Mouse (Mus musculus) embryonic facial prominence, embryonic 14.5 days (tissue): ENCODE data around the gene Zfp62. TPM values are rescaled to one million over a fixed set of nuclear protein-coding genes. Genes with fewer than 3 reads are reported as not detected.
"Not testable (repeated sequence)": the region's sequence is repeated elsewhere in the genome, so short reads cannot be mapped to it uniquely, and the experiment has no call there.

Experiments used
- ATAC-seq: fragments of 200-750 bp; cut with Nextera tagmentation; 2 replicates; pipeline ENCODE4 v1.8.0; 2017; ENCODE audit warnings: low read depth, moderate number of reproducible peaks, moderate TSS enrichment
- DNase-seq: peaks from one replicate; pipeline ENCODE4 v3.0.0-alpha.2; 2015; ENCODE audit warnings: low spot score
- H3K27ac ChIP-seq: fragments of 300-500 bp; sonication (generic); replicated peaks from 2 replicates; pipeline ENCODE4 v1.5.1; 2014; ENCODE audit warnings: low read depth, mild to moderate bottlenecking, low read length, moderate library complexity
- H3K27me3 ChIP-seq: fragments of 300-500 bp; sonication (generic); replicated peaks from 2 replicates; pipeline ENCODE4 v1.6.1; 2014; ENCODE audit warnings: low read length; ENCODE audit not compliant: control insufficient read depth, insufficient read depth
- H3K36me3 ChIP-seq: fragments of 300-500 bp; sonication (generic); 2 replicates; pipeline ENCODE4 v1.6.1; 2014; ENCODE audit warnings: low read length, mixed read lengths; ENCODE audit not compliant: control insufficient read depth, insufficient read depth
- H3K4me1 ChIP-seq: fragments of 300-500 bp; sonication (generic); 2 replicates; pipeline ENCODE4 v1.6.1; 2014; ENCODE audit warnings: antibody characterized with exemption, low read length; ENCODE audit not compliant: control insufficient read depth, insufficient read depth
- H3K4me2 ChIP-seq: fragments of 300-500 bp; sonication (generic); 2 replicates; pipeline ENCODE4 v1.6.1; 2014; ENCODE audit warnings: low read depth, mild to moderate bottlenecking, low read length, moderate library complexity, mixed read lengths
- H3K4me3 ChIP-seq: fragments of 300-500 bp; sonication (generic); 2 replicates; pipeline ENCODE4 v1.5.1; 2014; ENCODE audit warnings: low read depth, mild to moderate bottlenecking, low read length
- H3K9ac ChIP-seq: fragments of 300-500 bp; sonication (generic); 2 replicates; pipeline ENCODE4 v1.6.1; 2014; ENCODE audit warnings: low read depth, mild to moderate bottlenecking, low read length, moderate library complexity, mixed read lengths
- H3K9me3 ChIP-seq: fragments of 300-500 bp; sonication (generic); 2 replicates; pipeline ENCODE4 v1.6.1; 2016; ENCODE audit warnings: low read length; ENCODE audit not compliant: control insufficient read depth
- WGBS: fragments of 180-500 bp; shearing (Covaris S2); extraction: QIAGEN DNeasy Blood & Tissue Kit; methylation state at CpG from one replicate; pipeline ENCODE4 v1.1.7; 2014; 5-methylcytosine and 5-hydroxymethylcytosine counted together
- polyA plus RNA-seq: library from polyadenylated mRNA; unstranded; fragments of >200 nt; fragmentation: Nextera tagmentation; extraction: Ambion mirVana; gene quantifications from 2 replicates; pipeline ENCODE4 v1.2.1, GENCODE M21; 2014

Zfp62 gene
- polyA plus RNA-seq, 1 experiment from 2014 or later: 40.4 TPM

- no peak for DNase-seq
- no peak overlapping the region for H3K27ac ChIP-seq
- WGBS: 59% methylated on average over 1 of the region's 1 CpGs
- H3K4me1 ChIP-seq: no peaks in the 10 kb centered on the region
- H3K9me3 ChIP-seq: no peaks in the 10 kb centered on the region
- no peak overlapping the region for H3K4me2 ChIP-seq
- H3K36me3 ChIP-seq: no peaks in the 10 kb centered on the region
- no peaks in the 10 kb centered on the region for H3K27me3 ChIP-seq
- no peak overlapping the region for H3K9ac ChIP-seq
- no peak for ATAC-seq
- H3K4me3 ChIP-seq: no peak overlapping the region
Observed at GRCm38 (mm10) chr11:49183172-49183571, 19.9 kb upstream of the Zfp62 start.

GRCm38 (mm10) chr11:49186452-49186851, 16.6 kb upstream of the Zfp62 start:
- Histone ChIP-seq H3K36me3 (no peaks in the 10 kb centered on the region), H3K4me2 (no peak overlapping the region), H3K9me3 (no peaks in the 10 kb centered on the region), H3K27ac (no peak overlapping the region), H3K4me3 (no peak overlapping the region), H3K4me1 (no peaks in the 10 kb centered on the region), H3K27me3 (no peaks in the 10 kb centered on the region), H3K9ac (no peak overlapping the region)
- ATAC-seq: no peak
- 78% methylated on average over 6 of the region's 6 CpGs for WGBS
- no peak for DNase-seq

- Histone ChIP-seq H3K27me3 (no peaks in the 10 kb centered on the region), H3K9ac (no peak within 1 kb of the TSS), H3K4me2 (no peak within 1 kb of the TSS), H3K36me3 (no peaks in the 10 kb centered on the region), H3K4me1 (no peaks in the 10 kb centered on the region), H3K27ac (no peak within 1 kb of the TSS), H3K4me3 (no peak within 1 kb of the TSS), H3K9me3 (no peaks in the 10 kb centered on the region)
- no peak for DNase-seq
- ATAC-seq: no peak
- WGBS: 70% methylated on average over 8 of the region's 8 CpGs
Observed at GRCm38 (mm10) chr11:49186955-49187488, 16.1 kb upstream of the Zfp62 start, which contains the start of gene Btnl9. Gene Btnl9, minus strand, starts transcription at chr11:49187159.

- Histone ChIP-seq H3K9ac (no peak overlapping the region), H3K36me3 (no peaks in the 10 kb centered on the region), H3K4me3 (no peak overlapping the region), H3K27me3 (no peaks in the 10 kb centered on the region), H3K4me1 (no peaks in the 10 kb centered on the region), H3K27ac (no peak overlapping the region), H3K4me2 (no peak overlapping the region), H3K9me3 (no peaks in the 10 kb centered on the region)
- 79% methylated on average over 10 of the region's 10 CpGs for WGBS
- ATAC-seq: no peak
- no peak for DNase-seq
Observed at GRCm38 (mm10) chr11:49187701-49188100, 15.4 kb upstream of the Zfp62 start.

- no peaks in the 10 kb centered on the region for H3K27me3 ChIP-seq
- no peaks in the 10 kb centered on the region for H3K36me3 ChIP-seq
- no peak for ATAC-seq
- H3K4me1 ChIP-seq: no peaks in the 10 kb centered on the region
- no peak overlapping the region for H3K9ac ChIP-seq
- H3K27ac ChIP-seq: no peak overlapping the region
- WGBS: 3% methylated on average over 7 of the region's 7 CpGs
- H3K4me3 ChIP-seq: no peak overlapping the region
- H3K9me3 ChIP-seq: no peaks in the 10 kb centered on the region
- peak; percentile 66 for DNase-seq
- H3K4me2 ChIP-seq: no peak overlapping the region
Observed at GRCm38 (mm10) chr11:49189737-49190136, 13.4 kb upstream of the Zfp62 start.

GRCm38 (mm10) chr11:49191083-49191482, 12.0 kb upstream of the Zfp62 start:
- H3K4me1 ChIP-seq: no peaks in the 10 kb centered on the region
- H3K27ac ChIP-seq: no peak overlapping the region
- no peaks in the 10 kb centered on the region for H3K36me3 ChIP-seq
- H3K9me3 ChIP-seq: no peaks in the 10 kb centered on the region
- no peak overlapping the region for H3K4me3 ChIP-seq
- no peak for DNase-seq
- H3K4me2 ChIP-seq: no peak overlapping the region
- ATAC-seq: no peak
- WGBS: 52% methylated on average over 2 of the region's 2 CpGs
- no peaks in the 10 kb centered on the region for H3K27me3 ChIP-seq
- no peak overlapping the region for H3K9ac ChIP-seq

GRCm38 (mm10) chr11:49194771-49195170, 8.3 kb upstream of the Zfp62 start:
- H3K9me3 ChIP-seq, H3K27me3 ChIP-seq, ATAC-seq, H3K4me1 ChIP-seq, H3K27ac ChIP-seq, H3K4me2 ChIP-seq, H3K9ac ChIP-seq, H3K4me3 ChIP-seq, DNase-seq, H3K36me3 ChIP-seq: not testable (repeated sequence)
- WGBS: 96% methylated on average over 5 of the region's 9 CpGs

- H3K4me2 ChIP-seq: no peak overlapping the region
- H3K4me1 ChIP-seq: no peaks in the 10 kb centered on the region
- ATAC-seq (no peak), DNase-seq (no peak)
- no peaks in the 10 kb centered on the region for H3K9me3 ChIP-seq
- WGBS: 85% methylated on average over 7 of the region's 7 CpGs
- no peaks in the 10 kb centered on the region for H3K36me3 ChIP-seq
- no peak overlapping the region for H3K4me3 ChIP-seq
- no peak overlapping the region for H3K9ac ChIP-seq
- H3K27me3 ChIP-seq: no peaks in the 10 kb centered on the region
- H3K27ac ChIP-seq: no peak overlapping the region
Observed at GRCm38 (mm10) chr11:49195819-49196322, 7.2 kb upstream of the Zfp62 start.

- DNase-seq: no peak
- Histone ChIP-seq H3K36me3 (no peaks in the 10 kb centered on the region), H3K9ac (no peak overlapping the region), H3K4me2 (no peak overlapping the region), H3K27me3 (no peaks in the 10 kb centered on the region), H3K9me3 (no peaks in the 10 kb centered on the region), H3K27ac (no peak overlapping the region), H3K4me1 (peaks cover 13% of the 10 kb centered on the region; the same call in 1 of the 2 replicates), H3K4me3 (no peak overlapping the region)
- no peak for ATAC-seq
Observed at GRCm38 (mm10) chr11:49200666-49201065, 2.4 kb upstream of the Zfp62 start.
